Mouse (Mus musculus) heart, postnatal 10 days (tissue): ENCODE data around the gene Ltc4s. TPM values are rescaled to one million over a fixed set of nuclear protein-coding genes. Genes with fewer than 3 reads are reported as not detected.

Experiments used
- DNase-seq, 2 experiments: peaks; one replicate each; pipeline ENCODE4 v3.0.0; 2021
- intact Hi-C: fragments of 180-260 bp; cut with DNase I; formaldehyde crosslinking; loops from one replicate; pipeline ENCODE4 v1.15.1; 2025
- microRNA-seq, 2 experiments: library from miRNA; unstranded; fragments of <30 nt; microRNA quantifications; one replicate each; pipeline ENCODE4 v1.2.0; 2022
- total RNA-seq, 2 experiments: library from RNA; stranded (reverse); gene quantifications; 2 replicates each; pipeline ENCODE4 v1.2.3; 2021

Ltc4s gene
- total RNA-seq, 2 experiments from 2014 or later: 5.0 to 5.9 TPM

DNA sequence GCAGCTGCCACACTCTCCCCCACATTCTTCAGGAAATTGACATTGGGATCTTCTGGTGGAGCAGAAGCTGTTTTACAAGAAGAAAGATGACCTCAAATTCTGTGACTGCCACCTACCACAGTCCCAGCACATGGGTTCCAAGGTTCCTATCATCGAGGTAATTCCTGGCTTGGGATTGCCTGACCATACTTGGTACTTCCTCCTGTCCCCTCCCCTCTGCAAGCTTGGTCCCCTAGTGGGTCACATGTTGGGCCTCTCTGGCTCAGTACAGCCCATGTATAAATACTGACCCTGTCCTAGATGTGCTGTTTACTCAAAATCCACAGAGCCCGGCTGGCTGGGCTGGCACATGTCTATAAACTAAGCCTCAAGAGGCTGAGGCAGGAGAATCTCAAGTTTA, 32.4 kb downstream of the Ltc4s start:
- intact Hi-C loops: no loop called here
- DNase-seq: no peak

- DNase-seq: peak in 1 of 2 experiments; percentile 55
- intact Hi-C loops: no loop called here
These were observed 33.0 kb downstream of the Ltc4s start for GRCm38 (mm10) chr11:50205434-50205833.

GRCm38 (mm10) chr11:50203302-50203827, 35.1 kb downstream of the Ltc4s start:
- no peak for DNase-seq
- intact Hi-C loops: no loop called here

DNA sequence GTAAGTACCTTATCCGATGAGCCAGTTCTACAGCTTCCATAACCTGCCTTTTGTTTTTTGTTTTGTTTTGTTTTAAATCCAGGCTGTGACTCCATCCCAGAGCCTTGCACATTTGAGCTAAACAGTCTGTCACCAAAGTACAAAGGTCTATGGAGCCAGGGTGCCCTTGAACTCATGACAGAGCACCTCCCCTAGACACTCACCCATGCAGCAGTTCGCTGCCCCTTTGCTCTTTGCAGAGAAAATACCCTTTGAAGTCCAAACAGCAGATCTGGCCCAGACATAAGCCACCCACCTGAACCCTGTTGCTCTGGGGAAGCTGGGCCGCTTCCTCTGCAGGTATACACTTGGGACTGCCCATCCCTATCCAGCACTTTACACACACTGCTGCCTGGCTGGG, 36.8 kb downstream of the Ltc4s start:
- intact Hi-C loops: no loop called here
- no peak for DNase-seq

- intact Hi-C loops: no loop called here
- no peak for DNase-seq
These were observed 37.8 kb downstream of the Ltc4s start for GRCm38 (mm10) chr11:50200613-50201012.

DNA sequence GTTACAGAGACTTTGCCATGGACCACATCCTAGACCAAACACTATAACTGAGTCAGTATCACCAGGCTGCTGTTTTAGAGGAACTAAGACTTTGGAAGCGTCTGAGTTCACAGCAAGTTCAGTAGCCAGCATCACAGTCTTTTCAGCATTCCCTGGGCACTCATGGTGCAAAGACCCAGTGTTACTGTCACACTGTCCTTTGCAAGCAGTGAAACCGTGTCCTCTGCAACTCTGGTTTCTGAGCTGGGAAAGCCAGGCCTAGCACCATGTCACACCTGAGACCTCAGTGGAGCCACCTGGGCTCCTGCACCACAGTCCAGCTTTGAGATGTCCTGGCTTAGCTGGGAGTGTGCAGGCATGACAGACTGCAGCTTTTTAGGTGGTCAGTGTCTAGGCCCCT, 39.5 kb downstream of the Ltc4s start:
- no peak for DNase-seq
- intact Hi-C loops: no loop called here

- intact Hi-C loops: no loop called here
- DNase-seq: no peak
These were observed 40.1 kb downstream of the Ltc4s start for GRCm38 (mm10) chr11:50198219-50198846.

DNA sequence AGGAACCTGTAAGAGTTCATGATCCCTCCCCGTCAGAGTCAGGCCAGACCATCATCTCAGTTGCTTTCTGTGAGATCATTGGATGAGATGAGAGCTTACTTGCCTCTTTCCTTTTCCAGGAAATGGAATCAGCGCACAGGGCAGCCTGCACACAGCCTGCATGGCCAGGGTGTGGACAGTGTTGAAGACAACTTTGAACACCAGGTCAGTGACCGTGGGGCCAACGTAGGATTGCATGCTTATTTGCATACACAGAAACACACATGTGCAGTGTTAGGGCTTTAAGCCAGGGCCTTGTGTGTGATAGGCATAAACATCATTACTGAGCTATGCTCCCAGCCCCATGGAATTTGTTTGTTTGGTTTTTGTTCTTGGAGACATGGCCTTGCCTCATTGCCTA, 40.9 kb downstream of the Ltc4s start:
- no peak for DNase-seq
- intact Hi-C loops: no loop called here

DNA sequence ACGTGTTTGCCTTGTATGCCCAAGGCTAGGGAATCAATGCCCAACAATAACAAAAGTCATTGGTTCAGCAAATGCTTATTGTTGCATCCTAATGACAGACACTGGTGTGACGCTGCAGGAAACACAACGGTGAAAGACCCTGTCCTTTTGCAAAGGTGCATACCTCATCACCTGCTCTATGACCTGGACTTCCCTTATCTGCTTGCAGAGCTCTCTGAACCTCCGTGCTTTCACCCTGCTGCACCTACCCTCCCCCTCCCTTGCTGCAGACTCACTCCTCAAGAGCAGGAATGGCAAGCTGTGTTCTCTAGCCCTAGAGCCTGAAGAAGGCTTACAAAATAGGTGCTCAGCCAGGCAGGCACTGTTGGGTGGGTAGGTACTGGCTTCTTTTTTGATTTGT, 43.6 kb downstream of the Ltc4s start:
- DNase-seq: no peak
- intact Hi-C loops: no loop called here

DNA sequence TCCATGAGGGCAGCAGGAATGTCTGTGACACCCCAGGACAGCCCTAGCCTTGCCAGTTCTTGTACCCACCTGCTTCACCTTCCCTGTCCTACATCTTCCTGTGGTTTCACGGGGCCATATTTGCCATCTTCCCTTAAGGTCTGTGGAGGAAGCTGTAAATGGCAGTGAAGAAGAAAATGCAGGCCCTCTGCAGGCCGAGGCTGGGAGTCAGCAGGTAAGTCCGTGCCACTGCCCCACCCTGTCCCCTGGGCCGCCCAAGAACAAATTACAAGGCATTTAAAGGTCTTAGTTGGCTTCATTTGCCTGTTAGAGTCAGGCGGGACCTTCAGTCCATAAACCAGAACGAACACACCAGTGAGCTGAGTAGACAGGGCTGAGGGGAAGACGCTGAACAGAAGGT, 44.3 kb downstream of the Ltc4s start:
- DNase-seq: no peak
- intact Hi-C loops: no loop called here

- intact Hi-C loops: no loop called here
These were observed 46.1 kb downstream of the Ltc4s start for GRCm38 (mm10) chr11:50192278-50192677.

GRCm38 (mm10) chr11:50190362-50190761, 48.1 kb downstream of the Ltc4s start:
- DNase-seq: no peak
- intact Hi-C loops: no loop called here

More at GRCm38 (mm10) chr11:50192278-50192677, 46.1 kb downstream of the Ltc4s start:
- no peak for DNase-seq

- intact Hi-C loops: no loop called here
- no peak for DNase-seq
These were observed 49.7 kb downstream of the Ltc4s start for GRCm38 (mm10) chr11:50188682-50189081.

Small RNAs within 50 kb of the gene (microRNA-seq; reads per million reads assigned to microRNA genes)
- gene Mir6919: 0.47 to 0.70 reads per million in 2 experiments

Other genes with a start within 250 kb of the Ltc4s start
- gene Rnf130, start 213.3 kb downstream of the Ltc4s start, total RNA-seq: 10 to 100 TPM; 48.8 to 56.2 TPM
- 10 to 100 TPM; 44.5 to 48.6 TPM for gene Tbc1d9b, start 107.2 kb downstream of the Ltc4s start, total RNA-seq
- gene Mrnip, start 64.2 kb downstream of the Ltc4s start, total RNA-seq: 1 to 10 TPM; 6.0 TPM
- 100 to 1,000 TPM; 239 to 247 TPM for gene Sqstm1, start 27.8 kb downstream of the Ltc4s start, total RNA-seq
- gene Mgat4b, start 27.7 kb downstream of the Ltc4s start, total RNA-seq: 100 to 1,000 TPM; 122 to 127 TPM
- gene Maml1, start 53.7 kb upstream of the Ltc4s start, total RNA-seq: 10 to 100 TPM; 19.2 to 20.3 TPM
- gene Canx, start 87.1 kb upstream of the Ltc4s start, total RNA-seq: 100 to 1,000 TPM; 270 to 302 TPM
- not detected for gene Cby3, start 115.8 kb upstream of the Ltc4s start, total RNA-seq
- gene Hnrnph1, start 138.4 kb upstream of the Ltc4s start, total RNA-seq: 100 to 1,000 TPM; 154 to 182 TPM
- gene Rufy1, start 192.5 kb upstream of the Ltc4s start, total RNA-seq: 10 to 100 TPM; 25.8 to 33.1 TPM